Mouse (Mus musculus): ENCODE data around the gene Ddr1.

Gene Ddr1

DNA sequence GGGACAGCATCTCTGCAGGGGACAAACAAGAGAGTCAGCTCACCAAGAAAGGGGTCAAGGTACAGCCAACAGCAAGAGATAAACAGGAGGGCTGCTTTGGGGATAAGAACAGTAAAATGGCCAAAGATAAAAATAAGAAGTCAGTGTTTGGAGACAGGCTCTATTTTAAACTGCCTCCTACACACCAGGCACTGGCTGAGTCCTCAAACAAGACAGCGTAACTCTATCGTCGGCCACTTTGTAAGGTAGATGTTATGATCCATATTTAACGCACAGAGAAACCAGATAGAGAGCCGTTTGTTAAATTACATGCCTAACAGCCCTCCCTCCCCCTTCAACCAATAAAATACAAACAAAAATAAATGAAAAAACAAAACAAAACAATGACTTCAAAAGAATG is 10.5 kb downstream of the Ddr1 start:
- no peak for DNase-seq (ENCODE audit: inconsistent ontology term)

GRCm38 (mm10) chr17:35692368-35692767 is 12.1 kb downstream of the Ddr1 start:
- no peak for DNase-seq (ENCODE audit: inconsistent ontology term)

DNA sequence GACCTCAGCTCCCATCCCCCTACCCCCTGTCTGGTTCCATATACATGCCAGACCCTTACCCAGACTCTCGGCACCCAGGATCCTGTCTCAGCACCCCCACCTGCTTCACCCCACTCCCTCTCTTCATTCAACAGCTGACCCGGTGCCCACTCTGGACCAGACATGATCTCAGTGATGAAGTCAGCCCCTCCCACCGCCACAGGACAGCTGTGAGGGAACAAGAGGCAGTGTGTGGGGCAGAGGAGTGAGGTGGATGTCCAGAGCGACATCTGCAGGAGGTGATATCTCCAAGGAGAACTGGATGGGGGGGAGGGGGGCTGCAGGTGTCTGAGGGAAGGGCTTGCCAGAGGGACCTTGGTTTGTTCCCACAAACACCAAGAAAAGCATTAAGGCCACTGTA is 12.6 kb downstream of the Ddr1 start:
- no peak for DNase-seq (ENCODE audit: inconsistent ontology term)

DNA sequence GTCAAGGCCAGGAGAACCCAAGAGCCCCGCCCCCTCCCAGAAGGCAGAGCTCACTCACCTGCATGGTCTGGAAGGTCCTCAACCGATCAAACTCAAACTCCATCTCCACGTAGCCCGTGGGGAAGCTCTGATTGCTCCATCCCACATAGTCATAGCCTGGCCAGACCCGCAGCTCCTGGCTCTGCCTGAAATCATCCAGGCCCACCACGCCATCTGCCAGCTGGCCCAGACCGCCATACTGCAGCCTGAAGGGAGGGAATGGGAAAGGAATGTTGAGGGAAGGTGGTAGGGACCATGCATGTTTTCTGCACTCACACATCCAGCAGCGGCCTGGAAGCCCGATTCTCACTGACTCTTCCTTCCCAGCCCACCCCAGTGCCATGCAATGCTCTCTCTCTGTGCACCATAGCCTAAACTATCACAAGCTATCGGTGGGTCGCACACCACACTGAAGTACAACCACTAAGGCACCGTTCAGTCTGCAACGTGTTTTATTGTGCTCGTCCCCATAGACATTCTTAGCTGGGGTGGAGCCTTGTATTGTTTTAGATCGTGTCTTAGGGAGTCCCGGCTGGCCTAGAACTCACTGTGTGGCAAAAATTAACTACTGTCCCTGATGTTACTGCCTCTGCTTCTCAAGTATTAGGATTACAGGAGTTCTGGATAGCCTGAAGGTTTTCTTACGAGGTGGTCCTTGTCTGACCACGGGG is 14.3 kb downstream of the Ddr1 start:
- DNase-seq (ENCODE audit: inconsistent ontology term): no peak

GRCm38 (mm10) chr17:35688347-35689175 is 15.9 kb downstream of the Ddr1 start:
- no peak for DNase-seq (ENCODE audit: inconsistent ontology term)

- DNase-seq (ENCODE audit: inconsistent ontology term): no peak
Observed at GRCm38 (mm10) chr17:35685061-35685460, 19.4 kb downstream of the Ddr1 start.

- DNase-seq (ENCODE audit: inconsistent ontology term): no peak
Observed at GRCm38 (mm10) chr17:35681986-35682385, 22.4 kb downstream of the Ddr1 start.

GRCm38 (mm10) chr17:35680591-35680990 is 23.8 kb downstream of the Ddr1 start:
- DNase-seq (ENCODE audit: inconsistent ontology term): no peak

DNA sequence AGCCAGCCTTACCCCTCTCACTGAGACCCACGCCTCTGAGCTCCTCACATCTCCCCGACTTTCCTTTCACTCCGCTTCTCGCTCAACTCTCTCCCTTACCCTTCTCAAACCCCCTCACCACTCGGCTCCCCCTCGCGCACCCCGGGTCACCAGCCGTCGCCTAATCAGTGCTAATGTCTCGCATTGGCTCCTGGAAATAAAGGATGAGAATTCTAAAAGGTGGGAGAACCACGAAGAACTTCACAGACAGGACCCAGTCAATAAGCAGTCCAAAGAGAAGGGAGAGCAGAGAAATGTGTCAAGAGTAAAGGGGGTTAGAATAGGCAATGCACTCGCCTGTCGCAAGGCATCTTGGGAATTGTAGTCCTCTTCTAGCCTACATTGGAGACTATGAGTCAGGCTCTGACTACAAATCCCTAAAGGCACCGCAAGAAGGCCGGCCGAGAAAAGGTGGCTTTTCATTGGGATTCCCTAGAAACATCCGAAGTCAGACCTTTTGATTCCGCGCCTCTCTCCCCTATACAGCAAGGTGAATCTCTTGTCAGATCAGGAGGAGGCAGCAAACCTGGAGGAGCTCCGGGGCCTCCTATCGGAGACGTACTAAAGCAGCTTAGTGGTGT is 30.9 kb downstream of the Ddr1 start, which contains the start of gene Gtf2h4:
Gene Gtf2h4, minus strand, starts transcription at position 324 of the 620 bp plus-strand sequence.
- DNase-seq (ENCODE audit: inconsistent ontology term): peak; percentile 94

GRCm38 (mm10) chr17:35672527-35672926 is 31.9 kb downstream of the Ddr1 start:
- DNase-seq (ENCODE audit: inconsistent ontology term): no peak

DNA sequence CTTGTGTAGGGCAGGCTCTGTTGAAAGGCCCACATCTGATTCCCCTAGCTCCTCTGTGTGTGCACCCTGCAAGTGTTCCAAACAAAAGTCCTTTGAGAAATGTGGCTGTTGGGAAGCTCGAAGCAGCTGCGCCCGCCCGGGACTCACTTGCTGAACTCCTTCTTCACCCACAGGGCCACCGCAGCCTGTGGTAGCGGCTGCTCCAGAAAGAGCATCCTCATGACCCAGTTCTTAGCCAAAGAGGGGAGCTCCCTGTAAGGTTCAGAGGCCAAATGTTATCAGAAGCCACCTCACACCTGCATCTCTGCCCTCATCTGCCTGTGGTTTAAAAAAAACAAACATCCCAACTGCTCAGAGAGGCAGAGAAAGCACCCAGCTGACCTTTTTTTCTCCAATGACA is 32.6 kb downstream of the Ddr1 start:
- DNase-seq (ENCODE audit: inconsistent ontology term): no peak

GRCm38 (mm10) chr17:35669731-35670130 is 34.7 kb downstream of the Ddr1 start:
- no peak for DNase-seq (ENCODE audit: inconsistent ontology term)

- peak; percentile 98 for DNase-seq (ENCODE audit: inconsistent ontology term)
Observed at GRCm38 (mm10) chr17:35667334-35668065, 36.9 kb downstream of the Ddr1 start, which contains the start of gene Vars2. TSS of gene Vars2 (minus strand) at chr17:35667592.

DNA sequence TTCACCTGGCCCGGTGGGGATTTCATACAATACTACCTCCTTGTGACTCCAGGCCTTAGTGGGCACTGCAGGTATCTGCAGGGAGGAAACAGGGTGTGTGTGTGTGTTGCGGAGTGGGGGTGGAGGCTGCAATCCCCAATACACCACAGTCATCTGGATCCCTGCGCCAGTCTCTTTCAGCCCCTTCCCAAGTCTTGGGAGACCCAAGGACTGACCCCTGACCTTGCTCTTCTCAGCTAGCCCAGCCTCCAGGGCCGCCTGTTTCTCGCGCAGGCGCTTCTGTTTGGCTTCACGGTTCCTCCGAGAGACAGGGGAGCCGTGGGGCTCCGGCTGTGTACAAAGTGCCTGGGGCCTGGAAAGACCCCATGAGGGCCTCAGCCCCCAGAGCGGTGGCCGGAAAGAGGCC is 37.6 kb downstream of the Ddr1 start:
- DNase-seq (ENCODE audit: inconsistent ontology term): no peak

DNA sequence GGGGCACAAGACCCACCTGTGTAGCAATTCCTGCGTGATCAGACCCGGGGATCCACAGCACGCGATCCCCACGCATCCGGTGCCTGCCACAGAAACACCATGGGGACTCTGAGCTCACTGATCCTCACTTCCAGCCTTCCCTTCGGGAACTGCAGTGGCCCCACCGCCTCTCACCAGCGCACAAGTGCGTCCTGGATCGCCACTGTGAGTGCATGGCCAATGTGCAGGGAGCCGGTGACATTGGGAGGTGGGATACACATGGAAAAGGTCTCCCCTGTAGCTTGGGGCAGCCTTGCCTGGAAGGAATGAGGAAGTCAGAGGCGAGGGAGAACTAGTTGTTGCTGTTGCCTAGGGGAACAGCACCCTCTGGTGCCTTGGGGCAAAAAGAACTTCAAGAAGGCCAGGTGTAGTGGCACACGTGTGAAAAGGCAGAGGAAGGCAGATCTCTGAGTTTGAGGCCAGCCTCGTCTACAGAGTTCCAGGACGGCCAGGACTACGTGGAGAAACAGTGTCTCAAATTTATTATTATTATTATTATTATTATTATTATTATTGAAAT is 38.4 kb downstream of the Ddr1 start:
- DNase-seq (ENCODE audit: inconsistent ontology term): peak; percentile 29

GRCm38 (mm10) chr17:35653086-35653485 is 51.3 kb downstream of the Ddr1 start:
- no peak for DNase-seq (ENCODE audit: inconsistent ontology term)

DNA sequence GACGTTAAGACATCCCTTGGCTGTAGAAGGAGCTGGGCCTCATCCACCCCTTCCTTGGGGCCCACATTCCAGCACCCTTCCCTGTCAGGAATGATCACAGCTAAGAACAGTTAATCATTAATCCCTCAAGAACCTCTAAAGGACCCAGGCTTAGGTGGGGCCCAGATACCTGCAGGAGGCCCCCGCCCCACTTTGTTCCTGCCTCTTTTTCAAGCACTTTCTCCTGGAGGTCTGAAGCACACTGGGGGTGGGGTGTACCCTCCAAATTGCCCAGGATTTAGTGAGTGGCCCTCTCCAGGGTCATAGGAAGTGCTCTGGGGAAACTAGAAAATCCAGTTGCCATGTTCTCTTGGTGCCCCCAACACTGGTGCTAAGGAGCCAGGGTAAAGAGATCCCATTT is 55.0 kb downstream of the Ddr1 start:
- no peak for DNase-seq (ENCODE audit: inconsistent ontology term)

GRCm38 (mm10) chr17:35643609-35644236 is 60.7 kb downstream of the Ddr1 start, which contains the start of gene Mucl3:
TSS of gene Mucl3 (minus strand) at chr17:35643695.
- no peak for DNase-seq (ENCODE audit: inconsistent ontology term)

DNA sequence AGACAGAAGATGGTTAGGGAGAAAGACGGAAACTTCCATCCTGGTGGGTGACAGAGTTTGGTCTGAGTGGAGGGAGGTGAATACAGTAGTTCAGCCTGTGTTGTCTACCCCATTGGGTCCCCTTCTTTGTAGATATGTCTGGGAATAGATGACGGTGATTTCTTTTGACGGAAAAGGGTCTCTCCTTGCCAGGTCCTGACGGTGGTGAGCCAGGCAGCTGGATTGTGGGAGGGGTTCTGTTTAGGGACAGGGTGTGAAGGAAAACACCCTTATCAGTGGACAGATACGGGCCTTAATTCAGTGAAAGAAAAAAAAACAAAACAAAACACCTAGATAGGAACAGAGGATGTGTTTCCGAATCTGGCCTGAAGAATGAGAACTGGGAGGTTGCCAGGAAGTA is 65.1 kb downstream of the Ddr1 start:
- no peak for DNase-seq (ENCODE audit: inconsistent ontology term)

- DNase-seq (ENCODE audit: inconsistent ontology term): peak; percentile 74
Observed at GRCm38 (mm10) chr17:35638475-35639190, 65.8 kb downstream of the Ddr1 start.
